Comparison of ENCODE assay signal across 7 mouse cellular contexts in the genomic region with DNA sequence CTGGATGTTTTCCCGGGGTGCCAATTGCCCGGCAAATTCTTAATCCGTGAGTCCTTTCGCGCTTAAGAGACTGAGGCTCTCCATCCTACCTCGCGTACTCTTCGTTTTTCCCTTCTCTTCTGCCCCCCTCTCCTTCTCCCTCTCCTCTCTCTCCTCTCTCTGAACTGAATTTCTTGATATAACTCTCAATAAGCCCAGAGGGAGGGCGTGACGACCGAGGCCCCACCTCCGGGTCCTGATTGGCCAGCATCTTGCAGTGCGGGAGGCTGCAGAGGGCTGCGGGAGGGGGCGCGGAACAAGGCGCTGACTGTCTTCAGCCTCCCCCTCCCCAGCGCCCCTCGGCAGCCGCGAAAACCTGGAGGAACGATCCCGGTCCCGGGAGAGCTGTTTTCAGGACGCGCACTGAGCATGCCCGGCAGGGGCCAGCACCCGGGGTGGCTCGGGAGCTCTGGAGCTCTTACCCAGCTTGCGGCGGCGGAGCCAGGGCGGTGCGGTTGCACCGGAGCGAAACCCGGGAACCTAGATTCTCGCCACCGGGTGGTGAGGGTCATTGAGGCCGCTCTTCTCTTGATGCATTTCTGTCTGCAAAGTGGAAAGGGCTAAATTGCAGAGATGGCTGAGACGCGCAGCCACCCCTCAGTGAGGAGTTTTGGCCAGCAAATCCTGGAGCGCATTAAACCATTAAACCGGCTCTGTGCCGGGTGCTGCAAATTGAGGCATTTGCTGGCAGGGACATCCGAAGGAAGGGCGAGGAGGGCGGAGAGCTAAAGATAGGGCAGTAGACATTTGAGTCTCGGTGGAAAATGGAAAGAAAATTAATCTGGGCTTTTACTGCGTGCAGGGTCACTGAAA. TPM values are rescaled to one million over a fixed set of nuclear protein-coding genes. Genes with fewer than 3 reads are reported as not detected.
DNase-seq lines count a peak whose midpoint lies in the region; ATAC-seq and TF ChIP-seq lines count a peak whose summit lies in the region.

A gene (minus strand): TSS at position 161 of the 852 bp plus-strand sequence.

- peak; percentile 98 for ATAC-seq in embryonic facial prominence, embryonic 15.5 days (ENCODE audit: insufficient number of reproducible peaks, low FRiP score, low TSS enrichment, low read depth)
- ATAC-seq in kidney, embryonic 14.5 days (ENCODE audit: low FRiP score, low TSS enrichment) = peak; percentile 99
- peak; percentile 98 for ATAC-seq in limb, embryonic 13.5 days (ENCODE audit: low FRiP score, low read depth)
- peak; percentile 99 for ATAC-seq in midbrain, postnatal 0 days (ENCODE audit: low FRiP score)

- WGBS in embryonic facial prominence, embryonic 15.5 days = under 1% methylated on average over 50 of the region's 50 CpGs
- under 1% methylated on average over 50 of the region's 50 CpGs for WGBS in heart, embryonic 10.5 days
- under 1% methylated on average over 50 of the region's 50 CpGs for WGBS in kidney, embryonic 14.5 days
- WGBS in limb, embryonic 13.5 days = under 1% methylated on average over 50 of the region's 50 CpGs
- under 1% methylated on average over 50 of the region's 50 CpGs for WGBS in midbrain, postnatal 0 days

- peak within 1 kb of the TSS; percentile 88 for H3K27ac ChIP-seq in embryonic facial prominence, embryonic 15.5 days (replicated peaks)
- peak within 1 kb of the TSS; percentile 77 for H3K27ac ChIP-seq in heart, embryonic 10.5 days
- no peak within 1 kb of the TSS for H3K27ac ChIP-seq in kidney, embryonic 14.5 days (ENCODE audit: low read depth, low read length)
- H3K27ac ChIP-seq in limb, embryonic 13.5 days = peak within 1 kb of the TSS; percentile 79
- peak within 1 kb of the TSS; percentile 82 for H3K27ac ChIP-seq in midbrain, postnatal 0 days (ENCODE audit: low read depth, low read length)
- no peak within 1 kb of the TSS for H3K27ac ChIP-seq in testis, adult 2 months (ENCODE audit: control insufficient read depth, insufficient read depth, low read depth, low read length)

- peak; percentile 34; the same call in 1 of the 2 replicates for TF ChIP-seq POLR2A in brain, embryonic 14.5 days (IDR thresholded peaks at IDR 0.05; ENCODE audit: borderline replicate concordance, extremely low read depth, insufficient read depth, insufficient read length, poor library complexity, severe bottlenecking)
- no peak for TF ChIP-seq POLR2A in testis, adult 2 months (IDR thresholded peaks at IDR 0.05; ENCODE audit: control insufficient read depth, low read depth, low read length)

- H3K4me2 ChIP-seq in embryonic facial prominence, embryonic 15.5 days (replicated peaks) = peak within 1 kb of the TSS; percentile 86
- H3K4me2 ChIP-seq in kidney, embryonic 14.5 days (replicated peaks; ENCODE audit: low read depth, low read length) = peak within 1 kb of the TSS; percentile 93
- H3K4me2 ChIP-seq in limb, embryonic 13.5 days (replicated peaks) = peak within 1 kb of the TSS; percentile 86
- H3K4me2 ChIP-seq in midbrain, postnatal 0 days (ENCODE audit: low read depth, low read length, poor library complexity, severe bottlenecking) = peak within 1 kb of the TSS; percentile 73

- H3K36me3 ChIP-seq in embryonic facial prominence, embryonic 15.5 days = no peaks in the 10 kb centered on the region
- no peaks in the 10 kb centered on the region for H3K36me3 ChIP-seq in heart, embryonic 10.5 days
- no peaks in the 10 kb centered on the region for H3K36me3 ChIP-seq in kidney, embryonic 14.5 days (ENCODE audit: control insufficient read depth, insufficient read depth, low read length)
- 0 out of 2 replicates have a peak, but pooled peaks cover 6% of the 10 kb centered on the region for H3K36me3 ChIP-seq in limb, embryonic 13.5 days
- no peaks in the 10 kb centered on the region for H3K36me3 ChIP-seq in midbrain, postnatal 0 days (ENCODE audit: insufficient read depth, low read length)
- H3K36me3 ChIP-seq in testis, adult 2 months (ENCODE audit: control insufficient read depth, insufficient read depth, low read length) = no peaks in the 10 kb centered on the region

- H3K4me3 ChIP-seq in embryonic facial prominence, embryonic 15.5 days (replicated peaks) = peak within 1 kb of the TSS; percentile 67
- H3K4me3 ChIP-seq in heart, embryonic 10.5 days = peak within 1 kb of the TSS; percentile 63
- peak within 1 kb of the TSS; percentile 60 for H3K4me3 ChIP-seq in kidney, embryonic 14.5 days (ENCODE audit: low read length)
- peak within 1 kb of the TSS; percentile 62 for H3K4me3 ChIP-seq in limb, embryonic 13.5 days
- peak within 1 kb of the TSS; percentile 68 for H3K4me3 ChIP-seq in midbrain, postnatal 0 days (ENCODE audit: low read depth, low read length)
- H3K4me3 ChIP-seq in testis, adult 2 months (ENCODE audit: control insufficient read depth, low read depth, low read length) = peak within 1 kb of the TSS; percentile 76

- DNase-seq in brain, embryonic 14.5 days (ENCODE audit: low read depth) = peak; percentile 99
- DNase-seq in heart, embryonic 10.5 days (ENCODE audit: low spot score) = peak; percentile 94
- DNase-seq in midbrain, postnatal 0 days (ENCODE audit: low spot score) = peak; percentile 98

- H3K27me3 ChIP-seq in embryonic facial prominence, embryonic 15.5 days = no peaks in the 10 kb centered on the region
- H3K27me3 ChIP-seq in heart, embryonic 10.5 days (ENCODE audit: insufficient read depth, poor library complexity, severe bottlenecking) = peaks cover 3% of the 10 kb centered on the region; the same call in 1 of the 2 replicates
- H3K27me3 ChIP-seq in kidney, embryonic 14.5 days (ENCODE audit: control insufficient read depth, insufficient read depth, low read length) = peaks cover 3% of the 10 kb centered on the region; the same call in 1 of the 2 replicates
- H3K27me3 ChIP-seq in limb, embryonic 13.5 days = peaks cover 7% of the 10 kb centered on the region; the same call in 1 of the 2 replicates
- no peaks in the 10 kb centered on the region for H3K27me3 ChIP-seq in midbrain, postnatal 0 days (ENCODE audit: insufficient read depth, low read length)
- H3K27me3 ChIP-seq in testis, adult 2 months (ENCODE audit: control insufficient read depth, insufficient read depth, low read length) = no peaks in the 10 kb centered on the region

- H3K9ac ChIP-seq in embryonic facial prominence, embryonic 15.5 days = peak within 1 kb of the TSS; percentile 55
- peak within 1 kb of the TSS; percentile 51; the same call in 1 of the 2 replicates for H3K9ac ChIP-seq in kidney, embryonic 14.5 days (ENCODE audit: low read depth, low read length)
- peak within 1 kb of the TSS; percentile 71 for H3K9ac ChIP-seq in limb, embryonic 13.5 days
- peak within 1 kb of the TSS; percentile 77 for H3K9ac ChIP-seq in midbrain, postnatal 0 days (replicated peaks; ENCODE audit: low read length, poor library complexity, severe bottlenecking)

- no peaks in the 10 kb centered on the region for H3K9me3 ChIP-seq in embryonic facial prominence, embryonic 15.5 days (replicated peaks)
- no peaks in the 10 kb centered on the region for H3K9me3 ChIP-seq in heart, embryonic 10.5 days
- H3K9me3 ChIP-seq in kidney, embryonic 14.5 days (ENCODE audit: control insufficient read depth, low read length) = no peaks in the 10 kb centered on the region
- no peaks in the 10 kb centered on the region; the same call in 1 of the 2 replicates for H3K9me3 ChIP-seq in limb, embryonic 13.5 days
- H3K9me3 ChIP-seq in midbrain, postnatal 0 days (ENCODE audit: low read length) = no peaks in the 10 kb centered on the region

- TF ChIP-seq CTCF in brain, embryonic 14.5 days (IDR thresholded peaks at IDR 0.05; ENCODE audit: borderline replicate concordance, extremely low read depth, insufficient read depth, insufficient read length) = 0 out of 2 replicates have a peak, but pooled peaks have one; percentile 5
- peak; percentile 60 for TF ChIP-seq CTCF in midbrain, postnatal 0 days (IDR thresholded peaks at IDR 0.05)
- no peak for TF ChIP-seq CTCF in testis, adult 2 months (IDR thresholded peaks at IDR 0.05; ENCODE audit: control insufficient read depth, insufficient read depth, insufficient replicate concordance, low read depth, low read length)

- peaks cover 18% of the 10 kb centered on the region for H3K4me1 ChIP-seq in embryonic facial prominence, embryonic 15.5 days
- peaks cover 3% of the 10 kb centered on the region; the same call in 1 of the 2 replicates for H3K4me1 ChIP-seq in heart, embryonic 10.5 days
- 0 out of 2 replicates have a peak, but pooled peaks cover 6% of the 10 kb centered on the region for H3K4me1 ChIP-seq in kidney, embryonic 14.5 days (ENCODE audit: control insufficient read depth, insufficient read depth, low read length)
- peaks cover 34% of the 10 kb centered on the region for H3K4me1 ChIP-seq in limb, embryonic 13.5 days
- 0 out of 2 replicates have a peak, but pooled peaks cover 2% of the 10 kb centered on the region for H3K4me1 ChIP-seq in midbrain, postnatal 0 days (ENCODE audit: insufficient read depth, low read length)
- peaks cover 5% of the 10 kb centered on the region; the same call in 1 of the 2 replicates for H3K4me1 ChIP-seq in testis, adult 2 months (ENCODE audit: control insufficient read depth, insufficient read depth, low read length)

RNA-seq across cellular contexts. Expression of the gene that starts here (rescaled TPM):
- 20.3 and 38.5 TPM in 2 replicates for polyA plus RNA-seq in brain, embryonic 14.5 days (2012; rRNA removed)
- 58.5 and 60.2 TPM in 2 replicates for polyA plus RNA-seq in embryonic facial prominence, embryonic 15.5 days (2015; fragmentation: Nextera tagmentation; extraction: Ambion mirVana)
- 2.1 and 3.4 TPM in 2 replicates for polyA plus RNA-seq in heart, embryonic 10.5 days (2016; fragmentation: Nextera tagmentation; extraction: Ambion mirVana)
- 13.8 and 17.7 TPM in 2 replicates for polyA plus RNA-seq in kidney, embryonic 14.5 days (2014; fragmentation: Nextera tagmentation; extraction: Ambion mirVana)
- 55.5 and 56.2 TPM in 2 replicates for polyA plus RNA-seq in limb, embryonic 13.5 days (2015; fragmentation: Nextera tagmentation; extraction: Ambion mirVana)
- total RNA-seq in midbrain, postnatal 0 days (2014; rRNA removed) = 159 and 164 TPM in 2 replicates
- 130 and 149 TPM in 2 replicates for polyA plus RNA-seq in midbrain, postnatal 0 days (2015; fragmentation: Nextera tagmentation; extraction: Ambion mirVana)
- polyA plus RNA-seq in testis, adult 2 months (2012; rRNA removed) = 0.78 and 0.93 TPM in 2 replicates

Comparison
In these comparisons a context has a peak if more than half of its experiments do, and no peak if none do; other contexts are left out.
1. H3K27ac ChIP-seq: peak in embryonic facial prominence, embryonic 15.5 days (single experiment), heart, embryonic 10.5 days (single experiment), limb, embryonic 13.5 days (single experiment) and midbrain, postnatal 0 days (single experiment); none in kidney, embryonic 14.5 days (single experiment) and testis, adult 2 months (single experiment).
2. Peak in every context shown above with its lines, with median percentiles within 50 percentile points of each other: DNase-seq, ATAC-seq, H3K4me2 ChIP-seq, H3K4me3 ChIP-seq and H3K9ac ChIP-seq.